Mouse (Mus musculus) effector memory CD4-positive, alpha-beta T cell, adult 7 months (primary cell): Measurements from ENCODE around the gene Gm28891. TPM values are rescaled to one million over a fixed set of nuclear protein-coding genes. Genes with fewer than 3 reads are reported as not detected.

Experiments
- polyA plus RNA-seq: library from polyadenylated mRNA; unstranded; fragments of 100-300 nt; shearing (Covaris generic); gene quantifications from one replicate; pipeline ENCODE4 v1.2.1, GENCODE M21; 2017

Gene Gm28891
- not detected for polyA plus RNA-seq

DNA sequence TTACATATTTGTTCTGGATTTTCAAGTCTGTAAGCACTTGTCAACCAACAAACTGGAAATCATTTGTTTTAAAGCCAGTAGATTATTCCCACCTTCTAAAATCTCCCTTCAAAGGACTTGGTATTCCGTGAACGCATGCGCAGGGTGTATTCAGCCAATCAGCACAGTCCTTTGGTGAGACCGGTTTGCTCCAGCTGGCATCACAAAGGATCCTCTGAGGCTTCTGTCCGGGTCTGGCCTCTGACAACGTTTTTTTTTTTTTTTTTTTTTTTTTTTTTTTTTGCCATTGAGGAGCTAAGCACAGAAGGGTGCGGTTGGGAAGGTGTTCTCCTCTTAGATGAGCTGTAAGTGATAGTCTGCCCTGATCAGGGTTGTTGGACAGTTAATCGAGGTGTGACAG lies at the start of gene Gm28891:
TSS of gene Gm28891 (plus strand) at position 301 of the 400 bp plus-strand sequence.

